Mouse (Mus musculus) right cerebral cortex, adult 2 months (tissue): ENCODE measurements around the gene Lrfn1.
"Not testable (repeated sequence)": the region's sequence is repeated elsewhere in the genome, so short reads cannot be mapped to it uniquely, and the experiment has no call there.

Experiments used
- DNase-seq, 2 experiments: peaks; one replicate each; pipeline ENCODE4 v3.0.0; 2021 to 2022; ENCODE audit warnings: low spot score in 2 of 2

Lrfn1 gene

GRCm38 (mm10) chr7:28447101-28447830, 4.5 kb upstream of the Lrfn1 start:
- DNase-seq: no peak

GRCm38 (mm10) chr7:28447865-28448820, 3.6 kb upstream of the Lrfn1 start:
- no peak for DNase-seq

GRCm38 (mm10) chr7:28452361-28453005, 703 bp downstream of the Lrfn1 start:
- DNase-seq: no peak

- DNase-seq: no peak
Observed at GRCm38 (mm10) chr7:28460361-28460760, 8.6 kb downstream of the Lrfn1 start.

GRCm38 (mm10) chr7:28462769-28463168, 11.0 kb downstream of the Lrfn1 start:
- no peak for DNase-seq

GRCm38 (mm10) chr7:28464416-28465212, 12.8 kb downstream of the Lrfn1 start:
- DNase-seq: peak; percentile 92 to 94

GRCm38 (mm10) chr7:28466721-28467212, 15.0 kb downstream of the Lrfn1 start:
- DNase-seq: no peak

GRCm38 (mm10) chr7:28467213-28467751, 15.5 kb downstream of the Lrfn1 start:
- no peak for DNase-seq

GRCm38 (mm10) chr7:28476191-28476590, 24.4 kb downstream of the Lrfn1 start:
- DNase-seq: no peak

GRCm38 (mm10) chr7:28477363-28477762, 25.6 kb downstream of the Lrfn1 start:
- no peak for DNase-seq

- no peak for DNase-seq
Observed at GRCm38 (mm10) chr7:28478854-28479253, 27.1 kb downstream of the Lrfn1 start.

GRCm38 (mm10) chr7:28482854-28483253, 31.1 kb downstream of the Lrfn1 start:
- DNase-seq: peak; percentile 57 to 72

- no peak for DNase-seq
Observed at GRCm38 (mm10) chr7:28484192-28484591, 32.4 kb downstream of the Lrfn1 start.

- DNase-seq: peak; percentile 64 to 65
Observed at GRCm38 (mm10) chr7:28488030-28488491, 36.3 kb downstream of the Lrfn1 start.

- DNase-seq: peak; percentile 49 to 63
Observed at GRCm38 (mm10) chr7:28490410-28490809, 38.6 kb downstream of the Lrfn1 start.

- no peak for DNase-seq
Observed at GRCm38 (mm10) chr7:28490903-28491302, 39.1 kb downstream of the Lrfn1 start.

GRCm38 (mm10) chr7:28492310-28492709, 40.5 kb downstream of the Lrfn1 start:
- no peak for DNase-seq

- no peak for DNase-seq
Observed at GRCm38 (mm10) chr7:28495426-28495825, 43.6 kb downstream of the Lrfn1 start.

GRCm38 (mm10) chr7:28505585-28505984, 53.8 kb downstream of the Lrfn1 start:
- DNase-seq: no peak

GRCm38 (mm10) chr7:28509121-28509520, 57.3 kb downstream of the Lrfn1 start:
- not testable (repeated sequence) for DNase-seq
